Mouse (Mus musculus): ENCODE measurements around the gene Wdr1. TPM values are rescaled to one million over a fixed set of nuclear protein-coding genes. Genes with fewer than 3 reads are reported as not detected.

Wdr1 gene
- total and polyA plus RNA-seq, 3 experiments = 108 to 173 (median 142) TPM

GRCm38 (mm10) chr5:38520838-38521237 is 42.2 kb downstream of the Wdr1 start:
- in situ Hi-C loops (cut with MboI; ENCODE audit: low pct_ligation_motif_present, low pct_unique_long_range_greater_than_20kb, low sequenced_read_pairs) = no loop called here

GRCm38 (mm10) chr5:38516267-38516666 is 46.8 kb downstream of the Wdr1 start:
- TF ChIP-seq NRF1 (IDR thresholded peaks at IDR 0.05; ENCODE audit: low read depth, low read length) (no peak), PAX5 (IDR thresholded peaks at IDR 0.05; ENCODE audit: low read length) (no peak), KAT2A (IDR thresholded peaks at IDR 0.05; ENCODE audit: insufficient replicate concordance, low read length) (no peak), RAD21 (IDR thresholded peaks at IDR 0.05; ENCODE audit: low read depth, low read length) (peak; percentile 70), UBTF (IDR thresholded peaks at IDR 0.05; ENCODE audit: low read depth, low read length) (no peak), EP300 (IDR thresholded peaks at IDR 0.05; ENCODE audit: low read length) (no peak), ZC3H11A (IDR thresholded peaks at IDR 0.05; ENCODE audit: low read depth, low read length) (no peak), MAX (IDR thresholded peaks at IDR 0.05; ENCODE audit: low read length) (no peak), SIN3A (IDR thresholded peaks at IDR 0.05; ENCODE audit: low read length) (no peak), RCOR1 (conservative IDR thresholded peaks at IDR 0.05; ENCODE audit: low read depth, low read length) (no peak), CTCF (conservative IDR thresholded peaks at IDR 0.05 in 1 of 2, IDR thresholded peaks at IDR 0.05 in 1 of 2; ENCODE audit: low read depth in 2 of 2, low read length in 2 of 2) (peak in 1 of 2 experiments; percentile 78; a peak in 3 of 4 replicates), SMC3 (IDR thresholded peaks at IDR 0.05; ENCODE audit: low read depth, low read length) (peak; percentile 73), TCF12 (IDR thresholded peaks at IDR 0.05; ENCODE audit: low read depth, low read length) (no peak)
- Histone ChIP-seq H3K9ac (ENCODE audit: insufficient read depth, low read depth) (no peak overlapping the region), H3K36me3 (replicated peaks in 1 of 2; ENCODE audit: control insufficient read depth in 1 of 2, insufficient read depth in 1 of 2, low read length in 1 of 2) (no peaks in the 10 kb centered on the region), H3K79me2 (replicated peaks; ENCODE audit: control insufficient read depth, extremely low read depth, insufficient read depth, poor library complexity, severe bottlenecking) (no peaks in the 10 kb centered on the region), H3K27ac (ENCODE audit: insufficient read depth, low read depth) (no peak overlapping the region), H3K27me3 (replicated peaks) (no peaks in the 10 kb centered on the region), H3K4me1 (ENCODE audit: control insufficient read depth in 1 of 2, insufficient read depth in 2 of 2) (peaks cover 0 to 9% of the 10 kb centered on the region in 2 experiments; a peak in 2 of 4 replicates), H3K9me3 (replicated peaks; ENCODE audit: low read length) (no peaks in the 10 kb centered on the region), H3K4me2 (ENCODE audit: insufficient read depth, low read depth, poor library complexity, severe bottlenecking) (peak overlapping the region; percentile 12; the same call in 1 of the 2 replicates), H3K4me3 (replicated peaks in 1 of 3; ENCODE audit: low read depth in 2 of 3, low read length in 2 of 3, poor library complexity in 1 of 3) (no peak overlapping the region)
- peak; percentile 60 for DNase-seq (ENCODE audit: extremely low read depth)
- dilution Hi-C loops (cut with MboI; ENCODE audit: extremely low pct_ligation_motif_present, extremely low pct_unique_long_range_greater_than_20kb, low sequenced_read_pairs) (no loop called here), in situ Hi-C loops (cut with MboI; ENCODE audit: low pct_ligation_motif_present, low pct_unique_long_range_greater_than_20kb, low sequenced_read_pairs) (no loop called here)

More at GRCm38 (mm10) chr5:38520838-38521237, 42.2 kb downstream of the Wdr1 start:
- Histone ChIP-seq H3K9ac (ENCODE audit: insufficient read depth, low read depth) (no peak overlapping the region), H3K4me3 (replicated peaks in 1 of 3; ENCODE audit: low read depth in 2 of 3, low read length in 2 of 3, poor library complexity in 1 of 3) (no peak overlapping the region), H3K4me2 (ENCODE audit: insufficient read depth, low read depth, poor library complexity, severe bottlenecking) (no peak overlapping the region), H3K27ac (ENCODE audit: insufficient read depth, low read depth) (no peak overlapping the region), H3K4me1 (ENCODE audit: control insufficient read depth in 1 of 2, insufficient read depth in 2 of 2) (peaks cover 0 to 32% of the 10 kb centered on the region in 2 experiments; a peak in 2 of 4 replicates), H3K36me3 (replicated peaks in 1 of 2; ENCODE audit: control insufficient read depth in 1 of 2, insufficient read depth in 1 of 2, low read length in 1 of 2) (peaks cover 7 to 28% of the 10 kb centered on the region in 2 experiments), H3K79me2 (replicated peaks; ENCODE audit: control insufficient read depth, extremely low read depth, insufficient read depth, poor library complexity, severe bottlenecking) (no peaks in the 10 kb centered on the region), H3K9me3 (replicated peaks; ENCODE audit: low read length) (no peaks in the 10 kb centered on the region), H3K27me3 (replicated peaks) (no peaks in the 10 kb centered on the region)
- no peak for TF ChIP-seq KAT2A (IDR thresholded peaks at IDR 0.05; ENCODE audit: insufficient replicate concordance, low read length)
- DNase-seq (ENCODE audit: extremely low read depth) = no peak
- dilution Hi-C loops (cut with MboI; ENCODE audit: extremely low pct_ligation_motif_present, extremely low pct_unique_long_range_greater_than_20kb, low sequenced_read_pairs) = no loop called here

GRCm38 (mm10) chr5:38512991-38513390 is 50.0 kb downstream of the Wdr1 start:
- Histone ChIP-seq H3K27me3 (replicated peaks) (no peaks in the 10 kb centered on the region), H3K79me2 (replicated peaks; ENCODE audit: control insufficient read depth, extremely low read depth, insufficient read depth, poor library complexity, severe bottlenecking) (no peaks in the 10 kb centered on the region), H3K9ac (ENCODE audit: insufficient read depth, low read depth) (no peak overlapping the region), H3K4me3 (replicated peaks in 1 of 3; ENCODE audit: low read depth in 2 of 3, low read length in 2 of 3, poor library complexity in 1 of 3) (no peak overlapping the region), H3K27ac (ENCODE audit: insufficient read depth, low read depth) (no peak overlapping the region), H3K9me3 (replicated peaks; ENCODE audit: low read length) (no peaks in the 10 kb centered on the region), H3K4me1 (ENCODE audit: control insufficient read depth in 1 of 2, insufficient read depth in 2 of 2) (peaks cover 0 to 4% of the 10 kb centered on the region in 2 experiments; a peak in 2 of 4 replicates), H3K36me3 (replicated peaks in 1 of 2; ENCODE audit: control insufficient read depth in 1 of 2, insufficient read depth in 1 of 2, low read length in 1 of 2) (no peaks in the 10 kb centered on the region), H3K4me2 (ENCODE audit: insufficient read depth, low read depth, poor library complexity, severe bottlenecking) (no peak overlapping the region)
- dilution Hi-C loops (cut with MboI; ENCODE audit: extremely low pct_ligation_motif_present, extremely low pct_unique_long_range_greater_than_20kb, low sequenced_read_pairs) (no loop called here), in situ Hi-C loops (cut with MboI; ENCODE audit: low pct_ligation_motif_present, low pct_unique_long_range_greater_than_20kb, low sequenced_read_pairs) (no loop called here)
- DNase-seq (ENCODE audit: extremely low read depth) = no peak
- no peak for TF ChIP-seq SIN3A (IDR thresholded peaks at IDR 0.05; ENCODE audit: low read length)
- TF ChIP-seq MXI1 (IDR thresholded peaks at IDR 0.05; ENCODE audit: low read depth, low read length) = no peak
- no peak for TF ChIP-seq JUND (conservative IDR thresholded peaks at IDR 0.05; ENCODE audit: low read depth, low read length)
- no peak for TF ChIP-seq BHLHE40 (IDR thresholded peaks at IDR 0.05; ENCODE audit: low read depth, low read length)
- no peak for TF ChIP-seq MYC (IDR thresholded peaks at IDR 0.05; ENCODE audit: low read depth, low read length)
- TF ChIP-seq POLR2A (IDR thresholded peaks at IDR 0.05; ENCODE audit: low read depth, low read length) = no peak
- no peak for TF ChIP-seq SMC3 (IDR thresholded peaks at IDR 0.05; ENCODE audit: low read depth, low read length)
- no peak for TF ChIP-seq MAZ (IDR thresholded peaks at IDR 0.05; ENCODE audit: low read depth, low read length)
- TF ChIP-seq ZKSCAN1 (IDR thresholded peaks at IDR 0.05; ENCODE audit: borderline replicate concordance, low read depth, low read length) = no peak
- no peak for TF ChIP-seq MEF2A (IDR thresholded peaks at IDR 0.05; ENCODE audit: borderline replicate concordance, low read depth, low read length)
- TF ChIP-seq KAT2A (IDR thresholded peaks at IDR 0.05; ENCODE audit: insufficient replicate concordance, low read length) = no peak
- TF ChIP-seq IRF4 (IDR thresholded peaks at IDR 0.05; ENCODE audit: low read depth, low read length) = no peak
- no peak for TF ChIP-seq CHD1 (IDR thresholded peaks at IDR 0.05; ENCODE audit: low read depth, low read length)
- no peak for TF ChIP-seq MAX (IDR thresholded peaks at IDR 0.05; ENCODE audit: low read length)
- no peak for TF ChIP-seq PAX5 (IDR thresholded peaks at IDR 0.05; ENCODE audit: low read length)
